Mouse (Mus musculus) MEL (cell line): ENCODE data around the gene Catsperg1.

ENCODE experiments used
- EP300 ChIP-seq, 2 experiments: IDR thresholded peaks; 2 replicates each; pipeline ENCODE4 v1.6.1; 2011; ENCODE audit warnings: improper control_type of control experiment in 2 of 2, low read length in 2 of 2, low read depth in 1 of 2, mild to moderate bottlenecking in 1 of 2
- MAFK ChIP-seq: IDR thresholded peaks from 2 replicates; pipeline ENCODE4 v1.6.1; 2011; ENCODE audit warnings: low read depth, mild to moderate bottlenecking, low read length, improper control_type of control experiment, borderline replicate concordance
- POLR2A ChIP-seq, 2 experiments: IDR thresholded peaks; 2 replicates each; pipeline ENCODE4 v1.6.1; 2011 to 2012; ENCODE audit warnings: low read length in 2 of 2, mild to moderate bottlenecking in 2 of 2, control low read depth in 1 of 2, improper control_type of control experiment in 1 of 2, low read depth in 1 of 2, moderate library complexity in 1 of 2; ENCODE audit not compliant: control insufficient read depth in 1 of 2, insufficient read depth in 1 of 2, poor library complexity in 1 of 2
- ZC3H11A ChIP-seq: IDR thresholded peaks from 2 replicates; pipeline ENCODE4 v1.6.1; 2012; ENCODE audit warnings: low read depth, mild to moderate bottlenecking, inconsistent platforms, low read length, improper control_type of control experiment

DNA sequence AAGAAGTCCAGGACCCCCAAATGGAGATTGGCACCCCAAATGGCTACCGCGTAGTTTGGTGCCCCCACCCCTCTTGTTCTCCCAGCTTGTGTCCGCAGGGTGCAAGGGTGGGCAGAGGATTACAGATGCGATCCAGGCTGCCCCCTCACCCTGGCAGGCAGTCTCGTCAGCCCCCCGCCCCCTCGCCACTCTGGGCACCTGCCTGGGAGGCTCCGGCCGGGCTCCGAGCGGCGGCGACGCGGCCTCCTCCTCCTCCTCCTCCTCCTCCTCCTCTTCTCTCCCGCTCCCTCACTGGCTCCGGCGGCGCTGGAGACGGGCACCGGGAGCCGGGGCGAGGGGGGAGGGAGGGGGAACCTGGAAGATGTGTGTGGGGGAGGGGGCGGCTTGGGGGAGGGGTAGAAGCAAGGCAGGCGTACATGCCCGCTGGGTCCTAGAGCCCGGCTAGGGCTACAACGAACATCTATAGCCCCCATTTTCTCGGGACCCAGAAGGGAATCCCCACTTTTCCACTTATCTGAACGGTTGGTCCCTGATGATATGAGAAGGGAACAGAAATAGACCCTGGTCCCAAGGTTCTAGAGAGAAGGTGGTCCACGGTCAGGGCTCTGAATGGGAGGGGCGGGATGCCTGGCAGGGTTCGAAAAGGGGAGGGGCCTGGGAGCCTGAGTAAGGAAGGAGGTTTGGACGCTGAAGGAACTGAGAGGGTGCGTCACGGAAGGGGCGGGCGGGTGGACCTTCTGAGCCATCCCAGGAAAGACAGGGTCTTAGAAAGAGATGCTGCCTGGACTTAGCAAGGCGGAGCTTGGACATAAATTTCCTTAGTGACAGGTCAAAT is 44.4 kb downstream of the Catsperg1 start:
- TF ChIP-seq POLR2A (IDR thresholded peaks at IDR 0.05; ENCODE audit: control insufficient read depth in 1 of 2, insufficient read depth in 1 of 2, low read depth in 1 of 2, low read length in 2 of 2, poor library complexity in 1 of 2) (0 out of 4 replicates have a peak, but pooled peaks of 1 of the 2 experiments have one; percentile 25), MAFK (no peak), ZC3H11A (no peak), EP300 (IDR thresholded peaks at IDR 0.05; ENCODE audit: low read depth in 1 of 2, low read length in 2 of 2) (no peak)
